Mouse (Mus musculus) heart, adult 2 months (tissue): ENCODE measurements at regions not wholly inside any gene's neighbourhood (a gene's known extent, or its start where the extent isn't known, plus 50 kb on each side); places are given as distances from the start of the nearest gene placed in this dataset.

ENCODE experiments used
- CTCF ChIP-seq: fragments of 200-600 bp; IDR thresholded peaks from 2 replicates; pipeline ENCODE4 v1.8.1; 2022; ENCODE audit warnings: antibody characterized with exemption, mild to moderate bottlenecking, moderate library complexity
- EP300 ChIP-seq: fragments of 200-500 bp; IDR thresholded peaks from 2 replicates; pipeline ENCODE4 v1.6.1; 2011; ENCODE audit warnings: low read depth, low read length, control low read depth; ENCODE audit not compliant: insufficient read depth
- POLR2A ChIP-seq: fragments of 200-500 bp; IDR thresholded peaks from 2 replicates; pipeline ENCODE4 v1.6.1; 2011; ENCODE audit warnings: mild to moderate bottlenecking, low read depth, low read length, control low read depth; ENCODE audit not compliant: insufficient read depth

- TF ChIP-seq POLR2A (no peak), CTCF (no peak), EP300 (no peak)
Observed at GRCm38 (mm10) chr13:107151548-107151947, 129.6 kb upstream of the Kif2a start.
